Mouse (Mus musculus): ENCODE data around the gene Pcx.

DNA sequence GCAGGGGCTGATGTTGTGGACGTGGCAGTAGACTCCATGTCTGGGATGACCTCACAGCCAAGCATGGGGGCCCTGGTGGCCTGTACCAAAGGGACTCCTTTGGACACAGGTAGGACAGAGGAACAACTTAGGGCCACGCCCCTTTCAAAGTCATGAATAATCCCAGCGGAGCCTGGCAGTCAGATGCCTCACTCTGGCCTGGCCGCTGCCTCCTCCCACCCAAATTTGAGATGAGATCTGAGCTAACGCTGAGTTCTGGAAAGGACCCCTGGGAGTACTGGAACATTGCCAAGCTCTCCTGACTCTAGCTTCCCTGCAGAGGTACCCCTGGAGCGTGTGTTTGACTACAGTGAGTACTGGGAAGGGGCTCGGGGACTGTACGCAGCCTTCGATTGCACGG lies 109.2 kb downstream of the Pcx start:
- TF ChIP-seq GATA1 (IDR thresholded peaks at IDR 0.05; ENCODE audit: borderline replicate concordance, low read length), result no peak
- no peak for TF ChIP-seq FLI1 (IDR thresholded peaks at IDR 0.05; ENCODE audit: low read length)

All from megakaryocyte, embryonic 14.5 days (primary cell).